Comparison of ENCODE assay signal across 8 mouse cellular contexts in the genomic region with DNA sequence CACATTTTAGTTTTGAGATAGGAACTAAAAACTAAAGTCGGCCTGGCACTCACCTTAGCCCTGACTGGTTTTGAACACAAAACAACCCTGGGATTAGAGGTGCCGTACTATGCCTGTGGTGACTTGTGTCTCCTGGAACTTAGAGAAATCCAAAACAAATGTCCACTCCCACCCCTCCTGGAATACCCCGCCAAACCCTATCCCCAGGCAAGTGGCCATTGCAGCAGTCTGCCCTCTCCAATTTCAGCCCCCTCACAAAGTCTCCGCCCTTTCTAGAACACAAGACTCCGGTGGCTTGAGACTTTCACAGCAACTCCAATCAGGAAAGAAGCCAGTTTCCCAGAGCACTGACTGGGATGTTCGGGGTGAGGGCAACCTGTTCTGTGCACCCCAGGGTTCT. TPM values are rescaled to one million over a fixed set of nuclear protein-coding genes. Genes with fewer than 3 reads are reported as not detected.
DNase-seq lines count a peak whose midpoint lies in the region; ATAC-seq and TF ChIP-seq lines count a peak whose summit lies in the region.

Gene Bola3 (plus strand): TSS at position 275 of the 400 bp plus-strand sequence.

- H3K4me3 ChIP-seq in lung, adult 2 months (replicated peaks; ENCODE audit: extremely low read depth, low read depth, low read length) = peak within 1 kb of the TSS; percentile 84
- peak within 1 kb of the TSS; percentile 92 for H3K4me3 ChIP-seq in midbrain, embryonic 12.5 days

- H3K27ac ChIP-seq in midbrain, embryonic 12.5 days (replicated peaks) = no peak within 1 kb of the TSS; the same call in 1 of the 2 replicates

- ATAC-seq in midbrain, embryonic 12.5 days (ENCODE audit: low FRiP score, low read depth) = peak; percentile 42; the same call in 1 of the 2 replicates

- peak within 1 kb of the TSS; percentile 93 for H3K9ac ChIP-seq in midbrain, embryonic 12.5 days (replicated peaks)

- H3K36me3 ChIP-seq in midbrain, embryonic 12.5 days = peaks cover 9% of the 10 kb centered on the region

- no peak for TF ChIP-seq POLR2A in lung, adult 2 months (IDR thresholded peaks at IDR 0.05; ENCODE audit: borderline replicate concordance, extremely low read depth, low read depth, low read length)
- TF ChIP-seq POLR2A in brain, embryonic 14.5 days (IDR thresholded peaks at IDR 0.05; ENCODE audit: borderline replicate concordance, extremely low read depth, insufficient read depth, insufficient read length, poor library complexity, severe bottlenecking) = no peak

- TF ChIP-seq CTCF in lung, adult 2 months (IDR thresholded peaks at IDR 0.05; ENCODE audit: insufficient read depth, low read length) = no peak
- TF ChIP-seq CTCF in brain, embryonic 14.5 days (IDR thresholded peaks at IDR 0.05; ENCODE audit: borderline replicate concordance, extremely low read depth, insufficient read depth, insufficient read length) = no peak

- no peaks in the 10 kb centered on the region for H3K9me3 ChIP-seq in midbrain, embryonic 12.5 days

- no peaks in the 10 kb centered on the region for H3K27me3 ChIP-seq in midbrain, embryonic 12.5 days

- H3K4me1 ChIP-seq in lung, adult 2 months (ENCODE audit: control insufficient read depth, insufficient read depth, low read length) = peaks cover 4% of the 10 kb centered on the region; the same call in 1 of the 2 replicates
- peaks cover 16% of the 10 kb centered on the region for H3K4me1 ChIP-seq in midbrain, embryonic 12.5 days

- 29% methylated on average over 6 of the region's 6 CpGs for WGBS in lung, adult 2 months
- 35% methylated on average over 6 of the region's 6 CpGs for WGBS in large intestine, adult 2 months
- 33% methylated on average over 6 of the region's 6 CpGs for WGBS in midbrain, embryonic 12.5 days

- no peak for DNase-seq in lung, adult 2 months
- no peak for DNase-seq in lung, postnatal 4 days
- no peak for DNase-seq in brain, embryonic 14.5 days (ENCODE audit: low read depth)
- DNase-seq in gastrocnemius, postnatal 4 days (ENCODE audit: low spot score in 2 of 2) = no peak
- DNase-seq in large intestine, adult 2 months (ENCODE audit: low read depth, low spot score) = no peak
- no peak for DNase-seq in adipocyte (ENCODE audit: low spot score)
- DNase-seq in embryo, embryonic 10.5 days (ENCODE audit: low spot score) = no peak

- H3K4me2 ChIP-seq in midbrain, embryonic 12.5 days (replicated peaks) = peak within 1 kb of the TSS; percentile 87

RNA-seq across cellular contexts. Expression of gene Bola3, which starts in this region (rescaled TPM):
- 7.5 and 12.5 TPM in 2 replicates for polyA plus RNA-seq in lung, adult 2 months (2012; rRNA removed)
- 18.9 and 28.5 TPM in 2 replicates for polyA plus RNA-seq in brain, embryonic 14.5 days (2012; rRNA removed)
- 100 to 1,000 TPM; 118 to 137 TPM for total RNA-seq in gastrocnemius, postnatal 4 days (2021)
- 13.7 and 17.4 TPM in 2 replicates for polyA plus RNA-seq in large intestine, adult 2 months (2012; rRNA removed)
- 93.7 and 102 TPM in 2 replicates for polyA plus RNA-seq in midbrain, embryonic 12.5 days (2016; fragmentation: Nextera tagmentation; extraction: Ambion mirVana)
